Comparison of ENCODE assay signal across 15 mouse cellular contexts in the genomic region with DNA sequence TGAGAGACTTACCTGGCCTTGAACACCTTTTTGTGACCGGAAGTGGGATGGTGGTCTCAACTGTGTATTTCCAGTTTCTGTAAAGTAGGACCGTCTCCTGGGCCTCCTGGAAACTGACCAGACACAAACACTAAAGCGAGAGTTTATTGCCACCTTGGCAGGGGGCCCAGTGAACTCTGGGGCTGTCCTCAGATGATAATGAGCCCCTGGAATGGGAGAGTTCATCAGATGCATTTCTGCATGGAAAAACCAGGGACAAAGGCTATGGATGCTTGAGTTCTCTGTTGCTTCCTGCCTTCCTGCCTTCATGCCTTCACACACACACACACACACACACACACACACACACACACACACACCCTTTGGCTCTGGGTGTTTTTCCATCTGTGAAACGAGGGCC. TPM values are rescaled to one million over a fixed set of nuclear protein-coding genes. Genes with fewer than 3 reads are reported as not detected.
DNase-seq lines count a peak whose midpoint lies in the region; ATAC-seq and TF ChIP-seq lines count a peak whose summit lies in the region.
"Had no signal": no experiment of that assay in that cellular context is flagged by ENCODE, and none has a peak within 500 bp of the region (broad histone marks: within the 10 kb centered on the region; RNA-seq: fewer than 3 reads in every experiment).

No protein-coding gene starts in this region.

- no peaks in the 10 kb centered on the region for H3K36me3 ChIP-seq in hindbrain, embryonic 14.5 days (replicated peaks; ENCODE audit: control insufficient read depth, insufficient read depth)
- no peaks in the 10 kb centered on the region for H3K36me3 ChIP-seq in hindbrain, embryonic 10.5 days
- no peaks in the 10 kb centered on the region for H3K36me3 ChIP-seq in neural tube, embryonic 12.5 days
- no peaks in the 10 kb centered on the region for H3K36me3 ChIP-seq in neural tube, embryonic 15.5 days
- no peaks in the 10 kb centered on the region for H3K36me3 ChIP-seq in stomach, postnatal 0 days (ENCODE audit: control insufficient read depth, insufficient read depth, low read length)
- H3K36me3 ChIP-seq: embryonic facial prominence, embryonic 10.5 days; lung, embryonic 15.5 days; midbrain, embryonic 12.5 days; stomach, embryonic 15.5 days had no signal

- H3K27me3 ChIP-seq in hindbrain, embryonic 14.5 days (ENCODE audit: control insufficient read depth, insufficient read depth, low read length), result peaks cover 26% of the 10 kb centered on the region
- H3K27me3 ChIP-seq in hindbrain, embryonic 10.5 days (ENCODE audit: insufficient read depth, poor library complexity, severe bottlenecking), result peaks cover 76% of the 10 kb centered on the region
- peaks cover 46% of the 10 kb centered on the region for H3K27me3 ChIP-seq in neural tube, embryonic 12.5 days (replicated peaks)
- H3K27me3 ChIP-seq in neural tube, embryonic 15.5 days (replicated peaks), result peaks cover 30% of the 10 kb centered on the region
- H3K27me3 ChIP-seq in stomach, postnatal 0 days (ENCODE audit: control insufficient read depth, insufficient read depth, low read length), result no peaks in the 10 kb centered on the region

- H3K4me1 ChIP-seq in hindbrain, embryonic 14.5 days (replicated peaks; ENCODE audit: control insufficient read depth, insufficient read depth, low read length), result peaks cover 21% of the 10 kb centered on the region
- H3K4me1 ChIP-seq in hindbrain, embryonic 10.5 days (replicated peaks), result peaks cover 42% of the 10 kb centered on the region
- H3K4me1 ChIP-seq in neural tube, embryonic 12.5 days, result peaks cover 22% of the 10 kb centered on the region
- peaks cover 47% of the 10 kb centered on the region for H3K4me1 ChIP-seq in neural tube, embryonic 15.5 days
- no peaks in the 10 kb centered on the region; the same call in 1 of the 2 replicates for H3K4me1 ChIP-seq in stomach, postnatal 0 days (replicated peaks; ENCODE audit: control insufficient read depth, insufficient read depth)

- TF ChIP-seq CTCF in stomach, postnatal 0 days (IDR thresholded peaks at IDR 0.05; ENCODE audit: low read depth), result no peak

- TF ChIP-seq EP300 in stomach, postnatal 0 days (optimal IDR thresholded peaks at IDR 0.05), result no peak

- peak overlapping the region; percentile 95; the same call in 1 of the 2 replicates for H3K4me2 ChIP-seq in hindbrain, embryonic 14.5 days (replicated peaks)
- peak overlapping the region; percentile 24; the same call in 1 of the 2 replicates for H3K4me2 ChIP-seq in neural tube, embryonic 12.5 days (replicated peaks)
- peak overlapping the region; percentile 86 for H3K4me2 ChIP-seq in neural tube, embryonic 15.5 days
- no peak overlapping the region for H3K4me2 ChIP-seq in stomach, postnatal 0 days (replicated peaks; ENCODE audit: low read depth)

- no peak for DNase-seq in hindbrain, embryonic 14.5 days (ENCODE audit: low spot score)
- no peak for DNase-seq in hindbrain, embryonic 10.5 days (ENCODE audit: low spot score)
- DNase-seq in neural tube, embryonic 10.5 days (ENCODE audit: extremely low spot score, low spot score), result no peak
- DNase-seq in kidney, adult 8-10 months, result peak; percentile 26 to 46
- no peak for DNase-seq in layer of hippocampus, adult 11-12 months (ENCODE audit: low spot score)
- DNase-seq in stomach, postnatal 0 days (ENCODE audit: low spot score), result no peak
- DNase-seq: gastrocnemius, postnatal 25 days; right cerebral cortex, postnatal 4 days; thymus, postnatal 4 days had no signal

- 34% methylated on average over 4 of the region's 4 CpGs for WGBS in hindbrain, embryonic 14.5 days
- 47% methylated on average over 4 of the region's 4 CpGs for WGBS in hindbrain, embryonic 10.5 days
- 19% methylated on average over 4 of the region's 4 CpGs for WGBS in neural tube, embryonic 12.5 days
- WGBS in neural tube, embryonic 15.5 days, result 26% methylated on average over 4 of the region's 4 CpGs
- WGBS in stomach, postnatal 0 days, result 51% methylated on average over 4 of the region's 4 CpGs

- H3K27ac ChIP-seq in hindbrain, embryonic 14.5 days, result no peak overlapping the region
- no peak overlapping the region for H3K27ac ChIP-seq in hindbrain, embryonic 10.5 days
- no peak overlapping the region for H3K27ac ChIP-seq in neural tube, embryonic 12.5 days
- peak overlapping the region; percentile 76 for H3K27ac ChIP-seq in neural tube, embryonic 15.5 days (replicated peaks)
- H3K27ac ChIP-seq in stomach, postnatal 0 days (replicated peaks), result no peak overlapping the region
- H3K27ac ChIP-seq: embryonic facial prominence, embryonic 10.5 days; lung, embryonic 15.5 days; midbrain, embryonic 12.5 days; stomach, embryonic 15.5 days had no signal

- H3K9me3 ChIP-seq in hindbrain, embryonic 14.5 days (ENCODE audit: control insufficient read depth, low read length), result no peaks in the 10 kb centered on the region
- H3K9me3 ChIP-seq in hindbrain, embryonic 10.5 days, result no peaks in the 10 kb centered on the region
- no peaks in the 10 kb centered on the region for H3K9me3 ChIP-seq in neural tube, embryonic 12.5 days
- no peaks in the 10 kb centered on the region for H3K9me3 ChIP-seq in neural tube, embryonic 15.5 days (replicated peaks)
- H3K9me3 ChIP-seq in stomach, postnatal 0 days (ENCODE audit: control insufficient read depth, low read length), result no peaks in the 10 kb centered on the region
- H3K9me3 ChIP-seq: embryonic facial prominence, embryonic 10.5 days; lung, embryonic 15.5 days; midbrain, embryonic 12.5 days; stomach, embryonic 15.5 days had no signal

- no peak for ATAC-seq in hindbrain, embryonic 14.5 days (ENCODE audit: low FRiP score)
- ATAC-seq in neural tube, embryonic 12.5 days (ENCODE audit: low FRiP score, low read depth), result no peak
- no peak for ATAC-seq in neural tube, embryonic 15.5 days (ENCODE audit: low FRiP score)
- no peak for ATAC-seq in stomach, postnatal 0 days (ENCODE audit: low FRiP score, low TSS enrichment)

- no peak overlapping the region for H3K9ac ChIP-seq in hindbrain, embryonic 14.5 days
- H3K9ac ChIP-seq in neural tube, embryonic 12.5 days, result no peak overlapping the region
- H3K9ac ChIP-seq in neural tube, embryonic 15.5 days (replicated peaks), result no peak overlapping the region
- no peak overlapping the region for H3K9ac ChIP-seq in stomach, postnatal 0 days (ENCODE audit: low read length)
- H3K9ac ChIP-seq: lung, embryonic 15.5 days; midbrain, embryonic 12.5 days; stomach, embryonic 15.5 days had no signal

- H3K4me3 ChIP-seq in hindbrain, embryonic 14.5 days (replicated peaks; ENCODE audit: low read length), result no peak overlapping the region
- H3K4me3 ChIP-seq in hindbrain, embryonic 10.5 days, result no peak overlapping the region
- no peak overlapping the region for H3K4me3 ChIP-seq in neural tube, embryonic 12.5 days
- no peak overlapping the region for H3K4me3 ChIP-seq in neural tube, embryonic 15.5 days (replicated peaks)
- H3K4me3 ChIP-seq in stomach, postnatal 0 days (ENCODE audit: low read depth, low read length), result no peak overlapping the region
- H3K4me3 ChIP-seq: lung, embryonic 15.5 days; midbrain, embryonic 12.5 days; stomach, embryonic 15.5 days had no signal

RNA-seq across cellular contexts. Expression of gene Cpne2, which starts 1.8 kb away (rescaled TPM):
- polyA plus RNA-seq in hindbrain, embryonic 14.5 days (2014; fragmentation: Nextera tagmentation; extraction: Ambion mirVana), result 21.6 and 21.8 TPM in 2 replicates
- 10.0 and 11.1 TPM in 2 replicates for polyA plus RNA-seq in hindbrain, embryonic 10.5 days (2016; fragmentation: Nextera tagmentation; extraction: Ambion mirVana)
- 12.6 and 14.4 TPM in 2 replicates for polyA plus RNA-seq in neural tube, embryonic 12.5 days (2016; fragmentation: Nextera tagmentation; extraction: Ambion mirVana)
- 25.6 and 29.9 TPM in 2 replicates for polyA plus RNA-seq in neural tube, embryonic 15.5 days (2015; fragmentation: Nextera tagmentation; extraction: Ambion mirVana)
- polyA plus RNA-seq in stomach, postnatal 0 days (2015; fragmentation: Nextera tagmentation; extraction: Ambion mirVana), result 6.2 and 7.9 TPM in 2 replicates

Comparison
In these comparisons a context has a peak if more than half of its experiments do, and no peak if none do; other contexts are left out.
1. DNase-seq: peak in kidney, adult 8-10 months (2 of 2); none in hindbrain, embryonic 14.5 days (single experiment), hindbrain, embryonic 10.5 days (single experiment), neural tube, embryonic 10.5 days (single experiment), layer of hippocampus, adult 11-12 months (single experiment) and stomach, postnatal 0 days (single experiment).